ENCODE assay signal across 9 mouse cellular contexts in genomic region chr12:54067886-54068756, GRCm38 (mm10).
DNase-seq lines count a peak whose midpoint lies in the region; ATAC-seq and TF ChIP-seq lines count a peak whose summit lies in the region.
"Had no signal": no experiment of that assay in that cellular context is flagged by ENCODE, and none has a peak within 500 bp of the region (broad histone marks: within the 10 kb centered on the region; RNA-seq: fewer than 3 reads in every experiment).

No protein-coding gene starts in this region.

- H3K4me1 ChIP-seq in lung, postnatal 0 days (ENCODE audit: insufficient read depth, low read depth, low read length): peaks cover 3% of the 10 kb centered on the region; the same call in 1 of the 2 replicates
- peaks cover 11% of the 10 kb centered on the region; the same call in 1 of the 2 replicates for H3K4me1 ChIP-seq in small intestine, adult 2 months (ENCODE audit: control insufficient read depth, insufficient read depth, insufficient read length, low read length)

- peaks cover 38% of the 10 kb centered on the region for H3K27me3 ChIP-seq in lung, postnatal 0 days (replicated peaks; ENCODE audit: insufficient read depth, low read length)
- H3K27me3 ChIP-seq in small intestine, adult 2 months (ENCODE audit: control insufficient read depth, insufficient read depth, low read length): peaks cover 15% of the 10 kb centered on the region

- no peak overlapping the region for H3K9ac ChIP-seq in lung, postnatal 0 days (replicated peaks; ENCODE audit: low read depth)

- WGBS in lung, postnatal 0 days: 6% methylated on average over 83 of the region's 84 CpGs
- WGBS in small intestine, adult 2 months: 6% methylated on average over 84 of the region's 84 CpGs

- H3K9me3 ChIP-seq in lung, postnatal 0 days (ENCODE audit: low read length): no peaks in the 10 kb centered on the region

- TF ChIP-seq CTCF in lung, postnatal 0 days (IDR thresholded peaks at IDR 0.05): no peak
- TF ChIP-seq CTCF in small intestine, adult 2 months (IDR thresholded peaks at IDR 0.05; ENCODE audit: extremely low read depth, insufficient read length, insufficient replicate concordance, low read depth, low read length): no peak

- H3K27ac ChIP-seq in lung, postnatal 0 days (ENCODE audit: low read length): no peak overlapping the region
- no peak overlapping the region for H3K27ac ChIP-seq in small intestine, adult 2 months (ENCODE audit: insufficient read depth, low read depth, low read length)

- H3K36me3 ChIP-seq in lung, postnatal 0 days (ENCODE audit: insufficient read depth, low read length): no peaks in the 10 kb centered on the region
- H3K36me3 ChIP-seq in small intestine, adult 2 months (ENCODE audit: control insufficient read depth, insufficient read depth, low read length): no peaks in the 10 kb centered on the region

- H3K4me3 ChIP-seq in lung, postnatal 0 days (ENCODE audit: low read depth, low read length): peak overlapping the region; percentile 28
- H3K4me3 ChIP-seq in small intestine, adult 2 months (ENCODE audit: low read depth, low read length): peak overlapping the region; percentile 30
- H3K4me3 ChIP-seq: erythroblast, embryonic 14.5 days had no signal

- peak; percentile 51 for ATAC-seq in granulocyte monocyte progenitor cell, adult 5-6 weeks (replicated peaks; ENCODE audit: poor library complexity, severe bottlenecking)
- ATAC-seq in lung, postnatal 0 days: peak; percentile 66
- ATAC-seq in monocyte, adult 5-6 weeks (replicated peaks; ENCODE audit: insufficient number of reproducible peaks, low FRiP score, low TSS enrichment, poor library complexity, severe bottlenecking): no peak

- no peak for TF ChIP-seq EP300 in lung, postnatal 0 days (IDR thresholded peaks at IDR 0.05)

- peak; percentile 53 to 73 for DNase-seq in adrenal gland, adult (ENCODE audit: inconsistent age in 2 of 2, low spot score in 1 of 2)
- peak; percentile 20 for DNase-seq in brain, adult 2 months (ENCODE audit: low read depth, low spot score)
- DNase-seq in kidney, adult 11 months: peak; percentile 8
- peak; percentile 52 for DNase-seq in lung, postnatal 0 days (ENCODE audit: low spot score)
- no peak for DNase-seq in spleen, postnatal 36 days (ENCODE audit: low spot score in 2 of 2)

- TF ChIP-seq POLR2A in small intestine, adult 2 months (IDR thresholded peaks at IDR 0.05; ENCODE audit: low read depth, low read length): no peak

- H3K4me2 ChIP-seq in lung, postnatal 0 days (replicated peaks; ENCODE audit: low read depth, low read length): peak overlapping the region; percentile 51

Comparison
In these comparisons a context has a peak if more than half of its experiments do, and no peak if none do; other contexts are left out.
1. DNase-seq: peak in adrenal gland, adult (2 of 2), brain, adult 2 months (single experiment), kidney, adult 11 months (single experiment) and lung, postnatal 0 days (single experiment); none in spleen, postnatal 36 days (0 of 2).